Mouse (Mus musculus): Measurements from ENCODE around the gene Prcd. TPM values are rescaled to one million over a fixed set of nuclear protein-coding genes. Genes with fewer than 3 reads are reported as not detected.
"Not testable (repeated sequence)": the region's sequence is repeated elsewhere in the genome, so short reads cannot be mapped to it uniquely, and the experiment has no call there.

Gene Prcd
- polyA plus RNA-seq, 1 experiment from 2014 or later, result 0.84 TPM

DNA sequence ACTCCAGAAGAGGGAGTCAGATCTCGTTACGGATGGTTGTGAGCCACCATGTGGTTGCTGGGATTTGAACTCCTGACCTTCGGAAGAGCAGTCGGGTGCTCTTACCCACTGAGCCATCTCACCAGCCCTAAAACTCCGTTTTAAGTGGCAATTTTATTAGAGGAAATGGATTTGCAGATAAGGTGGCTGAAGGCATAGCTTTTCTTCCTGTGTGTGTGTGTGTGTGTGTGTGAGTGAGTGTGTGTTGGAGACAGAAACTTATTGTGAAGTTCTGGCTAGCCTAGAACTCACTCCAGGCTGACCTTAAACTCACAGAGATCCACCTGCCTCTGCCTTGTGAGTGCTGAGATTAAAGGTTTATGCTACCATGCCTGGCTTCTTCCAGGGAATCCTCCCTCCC lies 13.7 kb downstream of the Prcd start:
- not testable (repeated sequence) for H3K27ac ChIP-seq (replicated peaks; ENCODE audit: low read depth, low read length); H3K9ac ChIP-seq (ENCODE audit: low read depth, low read length); DNase-seq (ENCODE audit: low spot score); H3K36me3 ChIP-seq (ENCODE audit: control insufficient read depth, insufficient read depth, low read length); H3K4me2 ChIP-seq (ENCODE audit: low read depth, low read length); H3K9me3 ChIP-seq (ENCODE audit: control insufficient read depth, low read length); H3K4me3 ChIP-seq (ENCODE audit: low read depth, low read length); H3K27me3 ChIP-seq (replicated peaks; ENCODE audit: control insufficient read depth, insufficient read depth, low read length); ATAC-seq (ENCODE audit: low read depth)
- 90% methylated on average over 3 of the region's 5 CpGs for WGBS
- peaks cover 13% of the 10 kb centered on the region; the same call in 1 of the 2 replicates for H3K4me1 ChIP-seq (ENCODE audit: control insufficient read depth, insufficient read depth, low read length)

GRCm38 (mm10) chr11:116667930-116668329 lies 14.6 kb downstream of the Prcd start:
- no peak for DNase-seq (ENCODE audit: low spot score)
- Histone ChIP-seq H3K27me3 (replicated peaks; ENCODE audit: control insufficient read depth, insufficient read depth, low read length) (no peaks in the 10 kb centered on the region; the same call in 1 of the 2 replicates), H3K27ac (replicated peaks; ENCODE audit: low read depth, low read length) (no peak overlapping the region), H3K4me2 (ENCODE audit: low read depth, low read length) (no peak overlapping the region), H3K9ac (ENCODE audit: low read depth, low read length) (no peak overlapping the region), H3K4me3 (ENCODE audit: low read depth, low read length) (no peak overlapping the region), H3K9me3 (ENCODE audit: control insufficient read depth, low read length) (no peaks in the 10 kb centered on the region), H3K36me3 (ENCODE audit: control insufficient read depth, insufficient read depth, low read length) (peaks cover 4% of the 10 kb centered on the region; the same call in 1 of the 2 replicates), H3K4me1 (ENCODE audit: control insufficient read depth, insufficient read depth, low read length) (peaks cover 14% of the 10 kb centered on the region)
- ATAC-seq (ENCODE audit: low read depth), result no peak
- WGBS, result 71% methylated on average over 8 of the region's 8 CpGs

DNA sequence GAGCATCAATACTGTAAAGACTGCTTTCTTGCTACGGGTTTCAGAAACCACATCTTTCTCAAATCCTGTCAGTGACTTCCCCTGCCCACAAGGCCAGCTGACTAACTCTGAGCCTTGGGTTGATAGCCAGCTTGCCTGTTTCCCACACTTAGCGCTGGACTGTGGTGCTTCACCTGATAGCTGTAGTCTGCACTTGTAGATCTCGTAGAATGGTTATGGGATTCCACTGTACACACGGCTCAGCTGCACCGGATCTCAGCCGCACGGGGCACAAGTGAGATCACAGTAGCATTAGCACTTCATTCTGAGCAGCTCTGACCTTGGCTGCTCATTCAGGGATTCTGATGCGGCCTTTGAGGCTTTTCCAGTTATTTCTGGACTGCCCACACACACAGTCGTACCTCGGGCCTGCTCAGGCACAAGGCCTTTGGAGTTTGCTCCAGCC lies 15.1 kb downstream of the Prcd start:
- no peak for DNase-seq (ENCODE audit: low spot score)

DNA sequence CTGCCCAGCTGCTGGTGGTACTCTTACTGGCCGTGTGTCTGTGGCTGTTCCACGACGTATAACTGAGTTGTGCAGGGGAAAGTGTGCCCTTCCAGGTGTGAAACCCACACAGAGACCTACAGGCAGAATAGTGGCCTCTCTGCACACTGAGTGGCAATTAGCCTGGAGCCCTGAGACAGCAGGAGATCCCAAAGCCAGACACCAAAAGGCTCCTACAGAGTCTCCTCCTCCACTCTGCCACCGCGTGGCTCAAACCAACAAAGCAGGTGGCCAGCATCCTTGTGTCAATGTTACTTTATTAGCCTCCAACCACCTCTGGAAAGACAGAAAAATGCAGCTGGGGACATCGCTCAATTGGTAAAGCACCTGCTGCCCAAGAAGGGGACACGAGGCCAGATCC lies 15.5 kb downstream of the Prcd start:
- no peak overlapping the region for H3K4me2 ChIP-seq (ENCODE audit: low read depth, low read length)
- peak; percentile 24 for DNase-seq (ENCODE audit: low spot score)
- H3K9ac ChIP-seq (ENCODE audit: low read depth, low read length), result no peak overlapping the region
- no peaks in the 10 kb centered on the region for H3K9me3 ChIP-seq (ENCODE audit: control insufficient read depth, low read length)
- no peak for ATAC-seq (ENCODE audit: low read depth)
- 42% methylated on average over 7 of the region's 7 CpGs for WGBS
- no peak overlapping the region for H3K27ac ChIP-seq (replicated peaks; ENCODE audit: low read depth, low read length)
- peaks cover 13% of the 10 kb centered on the region for H3K36me3 ChIP-seq (ENCODE audit: control insufficient read depth, insufficient read depth, low read length)
- no peaks in the 10 kb centered on the region; the same call in 1 of the 2 replicates for H3K27me3 ChIP-seq (replicated peaks; ENCODE audit: control insufficient read depth, insufficient read depth, low read length)
- H3K4me3 ChIP-seq (ENCODE audit: low read depth, low read length), result no peak overlapping the region
- H3K4me1 ChIP-seq (ENCODE audit: control insufficient read depth, insufficient read depth, low read length), result peaks cover 16% of the 10 kb centered on the region

More for the DNA sequence above, 15.1 kb downstream of the Prcd start:
- Histone ChIP-seq H3K27me3 (replicated peaks; ENCODE audit: control insufficient read depth, insufficient read depth, low read length) (no peaks in the 10 kb centered on the region; the same call in 1 of the 2 replicates), H3K4me1 (ENCODE audit: control insufficient read depth, insufficient read depth, low read length) (peaks cover 16% of the 10 kb centered on the region), H3K4me3 (ENCODE audit: low read depth, low read length) (no peak overlapping the region), H3K9ac (ENCODE audit: low read depth, low read length) (no peak overlapping the region), H3K9me3 (ENCODE audit: control insufficient read depth, low read length) (no peaks in the 10 kb centered on the region), H3K4me2 (ENCODE audit: low read depth, low read length) (no peak overlapping the region), H3K36me3 (ENCODE audit: control insufficient read depth, insufficient read depth, low read length) (peaks cover 8% of the 10 kb centered on the region), H3K27ac (replicated peaks; ENCODE audit: low read depth, low read length) (no peak overlapping the region)
- ATAC-seq (ENCODE audit: low read depth), result no peak
- WGBS, result 84% methylated on average over 10 of the region's 10 CpGs

GRCm38 (mm10) chr11:116669316-116669715 lies 16.0 kb downstream of the Prcd start:
- Histone ChIP-seq H3K36me3 (ENCODE audit: control insufficient read depth, insufficient read depth, low read length) (peaks cover 17% of the 10 kb centered on the region), H3K27me3 (replicated peaks; ENCODE audit: control insufficient read depth, insufficient read depth, low read length) (no peaks in the 10 kb centered on the region; the same call in 1 of the 2 replicates), H3K4me2 (ENCODE audit: low read depth, low read length) (no peak overlapping the region), H3K9me3 (ENCODE audit: control insufficient read depth, low read length) (no peaks in the 10 kb centered on the region), H3K4me1 (ENCODE audit: control insufficient read depth, insufficient read depth, low read length) (peaks cover 16% of the 10 kb centered on the region), H3K27ac (replicated peaks; ENCODE audit: low read depth, low read length) (no peak overlapping the region), H3K4me3 (ENCODE audit: low read depth, low read length) (no peak overlapping the region), H3K9ac (ENCODE audit: low read depth, low read length) (0 out of 2 replicates have a peak overlapping the region, but pooled peaks have one; percentile 5)
- 21% methylated on average over 5 of the region's 5 CpGs for WGBS
- ATAC-seq (ENCODE audit: low read depth) (no peak), DNase-seq (ENCODE audit: low spot score) (no peak)

GRCm38 (mm10) chr11:116669787-116670365 lies 16.5 kb downstream of the Prcd start:
- no peaks in the 10 kb centered on the region; the same call in 1 of the 2 replicates for H3K27me3 ChIP-seq (replicated peaks; ENCODE audit: control insufficient read depth, insufficient read depth, low read length)
- no peak overlapping the region for H3K27ac ChIP-seq (replicated peaks; ENCODE audit: low read depth, low read length)
- WGBS, result 40% methylated on average over 13 of the region's 13 CpGs
- H3K4me1 ChIP-seq (ENCODE audit: control insufficient read depth, insufficient read depth, low read length), result peaks cover 19% of the 10 kb centered on the region
- no peak for DNase-seq (ENCODE audit: low spot score)
- no peaks in the 10 kb centered on the region for H3K9me3 ChIP-seq (ENCODE audit: control insufficient read depth, low read length)
- no peak for ATAC-seq (ENCODE audit: low read depth)
- H3K4me3 ChIP-seq (ENCODE audit: low read depth, low read length), result no peak overlapping the region
- H3K9ac ChIP-seq (ENCODE audit: low read depth, low read length), result 0 out of 2 replicates have a peak overlapping the region, but pooled peaks have one; percentile 5
- no peak overlapping the region for H3K4me2 ChIP-seq (ENCODE audit: low read depth, low read length)
- H3K36me3 ChIP-seq (ENCODE audit: control insufficient read depth, insufficient read depth, low read length), result peaks cover 23% of the 10 kb centered on the region

- Histone ChIP-seq H3K36me3 (ENCODE audit: control insufficient read depth, insufficient read depth, low read length) (peaks cover 28% of the 10 kb centered on the region), H3K4me2 (ENCODE audit: low read depth, low read length) (peak overlapping the region; percentile 82), H3K27me3 (replicated peaks; ENCODE audit: control insufficient read depth, insufficient read depth, low read length) (no peaks in the 10 kb centered on the region; the same call in 1 of the 2 replicates), H3K9me3 (ENCODE audit: control insufficient read depth, low read length) (no peaks in the 10 kb centered on the region), H3K9ac (ENCODE audit: low read depth, low read length) (peak overlapping the region; percentile 86; the same call in 1 of the 2 replicates), H3K4me1 (ENCODE audit: control insufficient read depth, insufficient read depth, low read length) (peaks cover 19% of the 10 kb centered on the region), H3K4me3 (ENCODE audit: low read depth, low read length) (peak overlapping the region; percentile 65; the same call in 1 of the 2 replicates), H3K27ac (replicated peaks; ENCODE audit: low read depth, low read length) (no peak overlapping the region)
- DNase-seq (ENCODE audit: low spot score) (no peak), ATAC-seq (ENCODE audit: low read depth) (no peak)
- WGBS, result 59% methylated on average over 7 of the region's 7 CpGs
Measured at GRCm38 (mm10) chr11:116670386-116670785, 17.1 kb downstream of the Prcd start.

DNA sequence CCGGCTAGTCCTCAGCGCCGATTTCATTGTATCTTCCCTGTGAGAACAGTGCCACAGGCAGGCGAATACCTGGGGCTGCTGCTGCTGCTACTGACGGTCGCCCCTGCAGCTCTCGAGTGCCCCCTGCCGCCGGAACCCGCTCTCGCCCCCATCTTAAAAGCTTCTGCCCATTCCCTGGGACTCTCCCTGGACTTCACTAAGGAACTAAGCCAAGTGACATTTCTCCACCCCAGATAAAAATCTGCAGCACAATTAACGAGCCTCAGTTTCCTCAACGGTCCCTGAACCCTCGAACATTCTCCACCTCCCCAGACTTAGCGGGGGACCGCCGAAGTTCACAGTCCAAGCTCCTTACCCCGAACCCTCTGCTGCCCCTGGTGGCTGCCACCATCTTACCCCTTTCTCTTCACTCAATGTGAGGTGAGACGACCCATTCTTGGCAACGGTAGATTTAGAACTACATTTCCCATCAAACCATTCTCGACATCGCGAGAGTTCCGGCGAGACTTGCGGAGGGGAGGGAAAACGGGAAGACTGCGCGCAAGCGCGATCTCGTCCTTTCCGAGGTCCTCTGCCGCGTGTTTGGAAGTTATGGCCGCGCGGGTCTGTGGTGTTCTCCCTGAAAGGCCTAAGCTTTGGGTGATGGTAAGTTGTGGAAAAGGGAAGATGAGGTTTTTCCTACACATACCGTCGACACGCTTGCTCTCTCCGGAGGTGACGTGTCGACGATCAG lies 17.9 kb downstream of the Prcd start:
- H3K9ac ChIP-seq (ENCODE audit: low read depth, low read length), result peak overlapping the region; percentile 86
- ATAC-seq (ENCODE audit: low read depth), result peak; percentile 90
- DNase-seq (ENCODE audit: low spot score), result peak; percentile 98
- peak overlapping the region; percentile 65 for H3K4me3 ChIP-seq (ENCODE audit: low read depth, low read length)
- WGBS, result under 1% methylated on average over 45 of the region's 45 CpGs
- H3K36me3 ChIP-seq (ENCODE audit: control insufficient read depth, insufficient read depth, low read length), result peaks cover 37% of the 10 kb centered on the region
- no peaks in the 10 kb centered on the region for H3K9me3 ChIP-seq (ENCODE audit: control insufficient read depth, low read length)
- H3K27me3 ChIP-seq (replicated peaks; ENCODE audit: control insufficient read depth, insufficient read depth, low read length), result no peaks in the 10 kb centered on the region; the same call in 1 of the 2 replicates
- peaks cover 19% of the 10 kb centered on the region for H3K4me1 ChIP-seq (ENCODE audit: control insufficient read depth, insufficient read depth, low read length)
- peak overlapping the region; percentile 82 for H3K4me2 ChIP-seq (ENCODE audit: low read depth, low read length)
- peak overlapping the region; percentile 78 for H3K27ac ChIP-seq (replicated peaks; ENCODE audit: low read depth, low read length)

Measured in embryonic facial prominence, embryonic 14.5 days (tissue).